Mouse (Mus musculus) duodenum, adult 2 months (tissue): ENCODE results near the gene Tex13b. TPM values are rescaled to one million over a fixed set of nuclear protein-coding genes. Genes with fewer than 3 reads are reported as not detected.

Source experiments
- polyA plus RNA-seq: library from polyadenylated mRNA; depleted of rRNA; stranded (reverse); fragments of >200 nt; gene quantifications from 2 replicates; pipeline ENCODE4 v1.2.3, GENCODE M21; 2012; ENCODE audit warnings: low replicate concordance; rRNA removed

Tex13b gene
- not detected in 2 replicates for polyA plus RNA-seq

GRCm38 (mm10) chrX:140813312-140814006 lies at the start of gene Tex13b:
Tex13b (minus strand) TSS chrX:140813433.

Other genes starting within 250 kb of the Tex13b start
- gene Tsc22d3, start 212.8 kb downstream of the Tex13b start, polyA plus RNA-seq, result 34.5 and 101 TPM in 2 replicates
- gene Mid2, start 148.8 kb downstream of the Tex13b start, polyA plus RNA-seq, result 0.91 and 5.3 TPM in 2 replicates
- 6.2 TPM in 1 of 2 replicates, not detected in the other for gene Vsig1, start 94.2 kb upstream of the Tex13b start, polyA plus RNA-seq
- gene Psmd10, start 143.3 kb upstream of the Tex13b start, polyA plus RNA-seq, result 0.97 and 1.1 TPM in 2 replicates
- gene Atg4a, start 143.5 kb upstream of the Tex13b start, polyA plus RNA-seq, result 0.52 and 0.89 TPM in 2 replicates